ENCODE assay signal across 23 mouse cellular contexts in genomic region chr11:57298665-57299064, GRCm38 (mm10).
DNase-seq lines count a peak whose midpoint lies in the region; ATAC-seq and TF ChIP-seq lines count a peak whose summit lies in the region.
"Had no signal": no experiment of that assay in that cellular context is flagged by ENCODE, and none has a peak within 500 bp of the region (broad histone marks: within the 10 kb centered on the region; RNA-seq: fewer than 3 reads in every experiment).

No protein-coding gene starts in this region.

- no peak for TF ChIP-seq CTCF in layer of hippocampus, adult 2 months (conservative IDR thresholded peaks at IDR 0.05)

- H3K4me3 ChIP-seq in layer of hippocampus, adult 2 months, result no peak overlapping the region
- H3K4me3 ChIP-seq in neural tube, embryonic 12.5 days, result no peak overlapping the region
- no peak overlapping the region for H3K4me3 ChIP-seq in neural tube, embryonic 15.5 days (replicated peaks)
- no peak overlapping the region for H3K4me3 ChIP-seq in hindbrain, embryonic 12.5 days
- H3K4me3 ChIP-seq in neural tube, embryonic 13.5 days, result no peak overlapping the region
- H3K4me3 ChIP-seq: heart, embryonic 15.5 days had no signal

- no peaks in the 10 kb centered on the region for H3K9me3 ChIP-seq in neural tube, embryonic 12.5 days
- no peaks in the 10 kb centered on the region for H3K9me3 ChIP-seq in neural tube, embryonic 15.5 days (replicated peaks)
- H3K9me3 ChIP-seq in hindbrain, embryonic 12.5 days (replicated peaks), result no peaks in the 10 kb centered on the region
- H3K9me3 ChIP-seq in neural tube, embryonic 13.5 days, result no peaks in the 10 kb centered on the region
- H3K9me3 ChIP-seq: heart, embryonic 15.5 days had no signal

- peak overlapping the region; percentile 20; the same call in 1 of the 2 replicates for H3K4me2 ChIP-seq in neural tube, embryonic 12.5 days (replicated peaks)
- H3K4me2 ChIP-seq in neural tube, embryonic 15.5 days, result no peak overlapping the region
- H3K4me2 ChIP-seq in hindbrain, embryonic 12.5 days (replicated peaks), result no peak overlapping the region
- no peak overlapping the region for H3K4me2 ChIP-seq in neural tube, embryonic 13.5 days
- H3K4me2 ChIP-seq: heart, embryonic 15.5 days had no signal

- ATAC-seq in neural tube, embryonic 12.5 days (ENCODE audit: low FRiP score, low read depth), result 0 out of 2 replicates have a peak, but pooled peaks have one; percentile 45
- no peak for ATAC-seq in neural tube, embryonic 15.5 days (ENCODE audit: low FRiP score)
- ATAC-seq in hindbrain, embryonic 12.5 days (ENCODE audit: low FRiP score), result no peak
- no peak for ATAC-seq in neural tube, embryonic 13.5 days (ENCODE audit: low read depth)
- ATAC-seq: intestine, embryonic 16.5 days had no signal

- H3K9ac ChIP-seq in neural tube, embryonic 12.5 days, result no peak overlapping the region
- H3K9ac ChIP-seq in neural tube, embryonic 15.5 days (replicated peaks), result no peak overlapping the region
- no peak overlapping the region for H3K9ac ChIP-seq in hindbrain, embryonic 12.5 days
- no peak overlapping the region for H3K9ac ChIP-seq in neural tube, embryonic 13.5 days
- H3K9ac ChIP-seq: heart, embryonic 15.5 days; liver, embryonic 14.5 days had no signal

- no peak for DNase-seq in layer of hippocampus, adult 2 months (ENCODE audit: low spot score in 2 of 2)
- no peak for DNase-seq in layer of hippocampus, adult 11-12 months (ENCODE audit: low spot score)
- DNase-seq in cerebellum, postnatal 10 days, result no peak
- no peak for DNase-seq in cerebellum, adult 11 months
- DNase-seq: adrenal gland, postnatal 25 days; B cell, adult 2 months; cerebellum, postnatal 25 days; kidney, adult 8-10 months; liver; lung, adult 2 months; lung, postnatal 10 days; right cerebral cortex, postnatal 25 days; spleen, adult 18-20 months; thymus, postnatal 14 days had no signal

- H3K27ac ChIP-seq in layer of hippocampus, adult 2 months, result peak overlapping the region; percentile 75
- H3K27ac ChIP-seq in neural tube, embryonic 12.5 days, result peak overlapping the region; percentile 39; the same call in 1 of the 2 replicates
- no peak overlapping the region for H3K27ac ChIP-seq in neural tube, embryonic 15.5 days (replicated peaks)
- peak overlapping the region; percentile 74 for H3K27ac ChIP-seq in hindbrain, embryonic 12.5 days
- peak overlapping the region; percentile 69 for H3K27ac ChIP-seq in neural tube, embryonic 13.5 days (replicated peaks)
- H3K27ac ChIP-seq: heart, embryonic 15.5 days; kidney, postnatal 0 days; liver, embryonic 14.5 days; macrophage had no signal

- H3K36me3 ChIP-seq in neural tube, embryonic 12.5 days, result no peaks in the 10 kb centered on the region
- H3K36me3 ChIP-seq in neural tube, embryonic 15.5 days, result no peaks in the 10 kb centered on the region
- H3K36me3 ChIP-seq in hindbrain, embryonic 12.5 days, result no peaks in the 10 kb centered on the region
- H3K36me3 ChIP-seq in neural tube, embryonic 13.5 days, result 0 out of 2 replicates have a peak, but pooled peaks cover 3% of the 10 kb centered on the region
- H3K36me3 ChIP-seq: heart, embryonic 15.5 days had no signal

- peaks cover 17% of the 10 kb centered on the region; the same call in 1 of the 2 replicates for H3K4me1 ChIP-seq in neural tube, embryonic 12.5 days
- H3K4me1 ChIP-seq in neural tube, embryonic 15.5 days, result peaks cover 5% of the 10 kb centered on the region
- H3K4me1 ChIP-seq in hindbrain, embryonic 12.5 days, result peaks cover 14% of the 10 kb centered on the region
- H3K4me1 ChIP-seq in neural tube, embryonic 13.5 days (replicated peaks), result peaks cover 20% of the 10 kb centered on the region
- H3K4me1 ChIP-seq: heart, embryonic 15.5 days had no signal

- no peaks in the 10 kb centered on the region for H3K27me3 ChIP-seq in neural tube, embryonic 12.5 days (replicated peaks)
- no peaks in the 10 kb centered on the region for H3K27me3 ChIP-seq in neural tube, embryonic 15.5 days (replicated peaks)
- H3K27me3 ChIP-seq in hindbrain, embryonic 12.5 days, result no peaks in the 10 kb centered on the region
- no peaks in the 10 kb centered on the region for H3K27me3 ChIP-seq in neural tube, embryonic 13.5 days
- H3K27me3 ChIP-seq: heart, embryonic 15.5 days had no signal
